Mouse (Mus musculus) adrenal gland, postnatal 36 days (tissue): ENCODE measurements at regions not wholly inside any gene's neighbourhood (a gene's known extent, or its start where the extent isn't known, plus 50 kb on each side); places are given as distances from the start of the nearest gene placed in this dataset.
A peak's percentile ranks its signal among the peaks of the same experiment; 100 is the strongest.
"Not testable (repeated sequence)": the region's sequence is repeated elsewhere in the genome, so short reads cannot be mapped to it uniquely, and the experiment has no call there.

ENCODE experiments used
- DNase-seq, 2 experiments: peaks; one replicate each; pipeline ENCODE4 v3.0.0; 2021; ENCODE audit warnings: mixed read lengths in 1 of 2

DNA sequence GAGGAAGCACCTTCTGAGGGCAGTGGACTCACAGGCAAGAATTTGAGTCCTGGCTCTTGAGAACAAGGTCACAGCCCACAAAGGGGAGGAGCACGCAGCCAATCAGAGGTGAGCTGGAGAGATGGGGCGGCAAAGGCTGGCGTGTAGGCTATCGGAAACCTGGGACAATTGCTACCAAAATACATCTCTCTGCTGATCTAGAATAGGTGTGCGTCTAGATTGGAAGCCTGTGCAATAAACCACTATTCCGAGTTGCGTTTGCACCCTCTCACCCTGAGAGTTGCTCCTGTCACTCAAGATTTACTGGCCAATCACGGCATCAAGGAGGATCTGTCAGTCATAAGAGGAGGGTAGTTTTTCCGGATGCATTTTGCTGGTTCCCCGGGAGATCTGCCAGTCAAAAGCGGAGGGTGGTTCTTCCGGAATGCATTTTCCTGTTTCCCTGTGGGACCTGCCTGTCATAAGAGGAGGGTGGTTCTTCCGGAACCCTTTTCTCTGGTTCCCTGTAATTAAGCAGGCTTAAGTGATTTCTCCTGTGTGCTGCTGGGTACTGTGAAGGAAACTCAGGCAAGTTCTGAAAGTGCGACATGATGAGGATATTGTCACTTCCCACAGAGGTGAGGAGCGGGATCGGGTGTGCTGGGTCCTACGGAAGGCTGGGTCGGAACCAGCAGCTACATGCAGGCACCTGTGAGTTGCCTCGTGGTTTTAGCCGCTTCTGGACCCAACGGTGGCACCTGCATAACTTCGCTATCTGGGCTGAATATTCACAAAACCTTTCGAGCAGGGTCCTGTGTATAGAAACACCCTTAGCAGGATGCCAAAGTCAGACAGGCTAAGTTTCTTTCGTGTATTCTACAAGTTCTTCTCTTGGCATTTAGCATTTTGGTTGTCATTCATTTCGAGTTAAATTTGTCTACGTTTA, 112.6 kb upstream of the Zfp960 start:
- peak; percentile 88 to 89 for DNase-seq

DNA sequence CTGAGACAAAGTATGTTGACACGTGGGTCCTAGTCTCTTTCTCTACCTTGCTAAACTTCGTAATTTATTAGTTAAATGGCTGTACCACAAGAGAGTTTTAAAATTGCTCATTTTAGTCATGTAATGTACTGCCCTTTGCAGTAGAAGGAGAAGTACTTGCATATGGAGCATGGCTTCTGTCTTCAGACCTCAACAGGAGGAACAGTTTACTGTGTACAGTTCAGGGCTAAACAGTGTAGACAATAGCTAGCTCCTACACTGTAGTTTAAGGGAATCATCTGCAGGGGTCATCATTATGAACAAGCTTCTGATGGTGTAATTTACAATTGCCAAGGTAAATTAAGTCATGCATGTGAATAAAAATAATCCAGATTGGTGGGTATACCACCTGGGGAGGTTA, 111.8 kb upstream of the Zfp960 start:
- DNase-seq: not testable (repeated sequence)

DNA sequence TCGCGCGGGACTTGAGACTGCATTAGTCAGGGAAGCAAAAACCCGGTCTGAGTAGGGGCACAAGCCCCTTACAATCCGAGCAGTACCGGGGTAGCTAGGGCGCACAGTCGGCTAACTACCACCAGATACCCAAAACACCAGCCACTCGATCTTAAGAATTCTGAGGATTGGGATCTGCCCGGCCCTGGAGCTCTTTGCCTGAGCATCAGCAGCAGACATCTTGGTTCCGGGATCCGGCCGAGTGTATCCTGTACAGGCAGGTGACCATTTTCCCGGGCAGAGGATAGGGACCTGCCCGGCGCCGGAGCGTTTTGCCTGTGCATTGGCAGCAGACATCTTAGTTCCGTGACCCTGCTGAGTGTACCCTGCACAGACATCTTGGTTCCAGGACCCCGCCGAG, 66.7 kb upstream of the Zfp960 start:
- not testable (repeated sequence) for DNase-seq

- DNase-seq: peak; percentile 88 to 89
These were observed 59.2 kb upstream of the Zfp960 start for GRCm38 (mm10) chr17:17004632-17005265.

GRCm38 (mm10) chr17:17005267-17005666, 58.6 kb upstream of the Zfp960 start:
- DNase-seq: peak in 1 of 2 experiments; percentile 4
